Mouse (Mus musculus) cortical plate, adult 2 months (tissue): ENCODE measurements around the gene Appl2. TPM values are rescaled to one million over a fixed set of nuclear protein-coding genes. Genes with fewer than 3 reads are reported as not detected.

ENCODE experiments used
- H3K27ac ChIP-seq: fragments of 200-500 bp; 2 replicates; pipeline ENCODE4 v1.5.1; 2012; ENCODE audit warnings: low read length, control low read depth, inconsistent platforms; ENCODE audit not compliant: insufficient read depth
- H3K4me1 ChIP-seq: fragments of 200-500 bp; 2 replicates; pipeline ENCODE4 v1.6.1; 2011; ENCODE audit warnings: low read length; ENCODE audit not compliant: control insufficient read depth, insufficient read depth
- H3K4me3 ChIP-seq: fragments of 200-500 bp; 2 replicates; pipeline ENCODE4 v1.5.1; 2011; ENCODE audit warnings: mild to moderate bottlenecking, low read length, control low read depth; ENCODE audit not compliant: insufficient read depth
- CTCF ChIP-seq: fragments of 200-500 bp; IDR thresholded peaks from 2 replicates; pipeline ENCODE4 v1.5.1; 2011; ENCODE audit warnings: mild to moderate bottlenecking, control low read depth, low read length; ENCODE audit not compliant: insufficient read depth; ENCODE audit errors: extremely low read depth
- POLR2A ChIP-seq: fragments of 200-500 bp; IDR thresholded peaks from 2 replicates; pipeline ENCODE4 v1.6.1; 2011; ENCODE audit warnings: mild to moderate bottlenecking, low read length, control low read depth; ENCODE audit not compliant: insufficient read depth; ENCODE audit errors: extremely low read depth
- polyA plus RNA-seq: library from polyadenylated mRNA; depleted of rRNA; stranded (reverse); fragments of >200 nt; gene quantifications from 2 replicates; pipeline ENCODE4 v1.2.3, GENCODE M21; 2012

Appl2 gene
- polyA plus RNA-seq, 1 experiment = 67.6 TPM

DNA sequence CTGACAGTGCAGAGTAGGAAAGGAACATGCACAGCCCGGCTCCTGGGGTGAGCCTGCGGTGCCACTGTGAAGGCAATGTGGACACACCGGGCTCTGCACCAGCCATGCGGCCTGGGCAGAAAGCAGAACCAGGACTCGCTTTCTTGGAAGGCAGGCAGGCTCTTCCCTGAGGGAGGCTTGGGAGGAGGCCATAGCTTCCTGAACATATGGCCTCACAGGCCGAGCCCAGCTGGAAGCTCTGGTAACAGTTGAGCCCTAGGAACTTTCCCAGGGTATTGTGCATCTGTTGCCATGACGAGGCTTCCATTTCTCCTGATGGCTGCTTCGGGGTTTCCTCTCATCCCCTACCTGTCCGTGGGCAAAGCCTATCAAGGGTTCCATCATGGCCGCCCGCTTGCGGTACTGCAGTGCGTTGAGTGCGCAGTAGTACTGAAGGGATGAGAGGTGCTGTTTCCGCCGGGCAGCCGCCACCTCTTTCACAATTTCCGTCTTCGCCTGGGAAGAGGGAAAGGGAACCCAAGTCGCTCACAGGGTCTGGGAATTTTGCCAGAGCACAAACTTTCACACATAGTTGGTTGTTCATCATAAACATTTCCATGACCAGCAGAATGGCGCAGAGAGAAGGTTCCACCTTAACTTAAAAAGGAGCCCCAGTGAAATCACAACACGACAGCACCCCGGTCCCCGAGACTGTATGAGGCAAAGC lies 28.0 kb downstream of the Appl2 start:
- no peak for TF ChIP-seq CTCF
- no peak for TF ChIP-seq POLR2A
- Histone ChIP-seq H3K4me1 (no peaks in the 10 kb centered on the region), H3K27ac (no peak overlapping the region), H3K4me3 (no peak overlapping the region)

GRCm38 (mm10) chr10:83618819-83619440 lies 29.6 kb downstream of the Appl2 start:
- no peaks in the 10 kb centered on the region for H3K4me1 ChIP-seq
- H3K4me3 ChIP-seq = no peak overlapping the region
- H3K27ac ChIP-seq = no peak overlapping the region

DNA sequence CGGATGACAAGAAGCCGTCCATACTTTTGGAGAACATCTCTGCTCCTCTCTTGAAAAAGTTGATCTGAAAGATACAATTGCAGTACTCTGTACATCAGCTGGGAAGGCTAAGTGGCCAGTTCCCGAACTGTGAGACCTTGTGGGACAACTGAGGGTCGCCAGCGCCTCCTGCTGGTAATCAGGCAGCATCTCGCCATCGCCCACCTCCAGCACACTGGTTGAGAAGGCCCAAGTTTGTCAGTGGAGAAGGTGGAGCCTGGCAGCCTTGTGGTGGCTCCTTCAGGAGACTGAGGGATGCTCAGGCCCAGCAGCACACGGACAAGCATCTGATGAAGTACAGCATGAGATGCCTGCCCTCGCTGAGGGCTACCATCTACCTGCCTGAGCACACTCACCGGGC lies 31.2 kb downstream of the Appl2 start:
- TF ChIP-seq POLR2A = no peak
- TF ChIP-seq CTCF = peak; percentile 43
- Histone ChIP-seq H3K4me1 (no peaks in the 10 kb centered on the region), H3K27ac (no peak overlapping the region), H3K4me3 (no peak overlapping the region)

More at GRCm38 (mm10) chr10:83618819-83619440, 29.6 kb downstream of the Appl2 start:
- TF ChIP-seq POLR2A (no peak), CTCF (no peak)

DNA sequence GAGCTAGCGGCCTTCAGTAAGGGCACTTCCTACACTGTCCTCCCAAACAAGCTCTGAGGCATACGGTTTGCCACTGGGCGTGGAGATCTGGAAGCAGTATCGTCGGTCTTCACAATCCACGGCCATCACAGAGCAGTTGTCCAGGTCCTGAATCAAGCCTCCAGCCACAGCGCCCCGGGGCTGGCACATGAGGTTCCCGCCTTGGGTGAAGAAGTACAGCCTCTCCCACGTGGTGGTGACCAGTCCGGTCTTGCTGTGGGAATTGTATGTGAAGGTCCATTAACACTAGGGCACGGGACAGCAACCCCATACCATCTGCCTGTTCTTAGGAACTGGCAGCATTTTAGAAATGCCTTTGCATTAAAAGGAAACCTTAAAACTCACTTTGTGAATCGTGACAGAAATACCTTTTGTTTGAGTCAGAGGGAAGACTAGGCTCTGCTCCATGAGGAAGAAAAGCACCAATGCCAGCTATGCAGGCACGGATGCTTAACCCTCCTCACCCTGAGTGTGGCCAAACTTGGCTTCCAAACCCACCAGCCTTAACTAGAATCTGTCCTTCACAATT lies 35.8 kb downstream of the Appl2 start:
- no peaks in the 10 kb centered on the region for H3K4me1 ChIP-seq
- TF ChIP-seq POLR2A (no peak), CTCF (no peak)
- no peak overlapping the region for H3K27ac ChIP-seq
- H3K4me3 ChIP-seq = no peak overlapping the region

GRCm38 (mm10) chr10:83611863-83612262 lies 36.7 kb downstream of the Appl2 start:
- H3K4me3 ChIP-seq = no peak overlapping the region
- no peaks in the 10 kb centered on the region for H3K4me1 ChIP-seq
- H3K27ac ChIP-seq = no peak overlapping the region
- TF ChIP-seq CTCF = no peak
- TF ChIP-seq POLR2A = no peak

GRCm38 (mm10) chr10:83610518-83610917 lies 38.0 kb downstream of the Appl2 start:
- no peak overlapping the region for H3K4me3 ChIP-seq
- TF ChIP-seq POLR2A (no peak), CTCF (no peak)
- H3K4me1 ChIP-seq = no peaks in the 10 kb centered on the region
- H3K27ac ChIP-seq = no peak overlapping the region

DNA sequence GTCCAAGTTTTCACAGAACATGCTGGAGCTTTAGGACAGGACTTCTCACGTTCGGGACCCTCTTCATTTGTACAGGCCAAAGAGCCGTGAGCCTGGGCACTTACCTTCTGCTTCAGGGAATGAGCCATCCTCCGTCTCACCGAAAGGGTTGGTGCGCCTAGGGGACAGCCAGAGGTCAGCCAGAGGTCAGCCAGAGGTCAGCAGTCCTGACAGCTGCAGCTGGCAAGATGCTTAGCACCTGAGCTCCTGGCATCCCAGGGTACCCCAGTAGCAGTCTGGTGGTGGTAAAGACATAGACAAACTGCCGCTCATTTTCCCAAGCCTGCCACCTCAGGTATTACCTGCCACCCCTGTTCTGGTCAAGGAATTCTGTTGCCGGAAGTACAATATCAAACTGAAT lies 39.9 kb downstream of the Appl2 start:
- no peak for TF ChIP-seq POLR2A
- no peak for TF ChIP-seq CTCF
- H3K4me1 ChIP-seq = no peaks in the 10 kb centered on the region
- H3K4me3 ChIP-seq = no peak overlapping the region
- no peak overlapping the region for H3K27ac ChIP-seq

DNA sequence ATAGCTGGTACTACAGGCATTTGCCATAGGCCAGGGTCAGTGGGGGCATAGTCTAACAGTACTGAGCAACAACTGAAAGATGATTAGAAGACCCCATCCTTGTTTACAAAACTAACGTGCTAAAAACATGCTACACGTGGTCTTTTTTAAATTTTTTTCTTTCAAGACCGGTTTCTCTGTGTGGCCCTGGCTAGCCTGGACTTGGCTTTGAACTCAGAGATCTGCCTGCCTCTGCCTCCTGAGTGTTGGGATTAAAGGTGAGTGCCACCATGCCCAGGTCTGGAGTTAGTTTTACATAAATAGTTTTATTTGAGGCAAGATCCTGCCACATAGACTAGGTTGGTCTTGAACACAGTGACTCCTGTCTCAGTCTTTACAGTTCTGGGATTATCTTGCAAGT lies 41.4 kb downstream of the Appl2 start:
- H3K27ac ChIP-seq = no peak overlapping the region
- TF ChIP-seq POLR2A (no peak), CTCF (no peak)
- H3K4me3 ChIP-seq = no peak overlapping the region
- no peaks in the 10 kb centered on the region for H3K4me1 ChIP-seq

DNA sequence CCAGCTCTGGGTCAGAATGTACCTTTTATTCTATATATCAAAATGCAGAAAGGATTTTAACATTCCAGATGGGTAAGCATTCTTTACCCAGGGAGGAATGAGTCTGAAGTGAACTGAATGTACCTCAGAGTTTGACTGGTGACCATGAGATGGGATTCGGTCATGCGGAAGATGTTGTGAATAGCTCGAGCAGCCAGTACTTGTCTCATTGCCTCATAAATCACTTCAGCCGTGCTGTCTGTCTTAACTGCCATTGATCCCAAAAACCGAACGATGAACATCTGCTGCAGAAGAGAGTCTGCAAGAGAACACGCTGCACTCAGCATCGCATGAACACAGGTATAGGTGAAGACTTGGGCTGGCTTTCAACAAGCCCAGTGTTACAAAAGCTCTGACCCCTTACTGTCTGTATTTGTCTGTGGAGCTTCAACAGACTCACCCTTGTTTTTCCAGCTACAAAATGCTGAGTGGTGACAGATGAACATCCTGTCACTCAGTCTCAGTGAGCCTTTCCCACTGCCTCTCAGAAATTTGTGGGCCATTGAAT lies 42.8 kb downstream of the Appl2 start:
- Histone ChIP-seq H3K4me1 (peaks cover under 1% of the 10 kb centered on the region; the same call in 1 of the 2 replicates), H3K27ac (no peak overlapping the region), H3K4me3 (no peak overlapping the region)
- TF ChIP-seq CTCF (no peak), POLR2A (no peak)
